Mouse (Mus musculus) duodenum, adult 2 months (tissue): ENCODE data around the gene Nqo2. TPM values are rescaled to one million over a fixed set of nuclear protein-coding genes. Genes with fewer than 3 reads are reported as not detected.

Experiments
- polyA plus RNA-seq: library from polyadenylated mRNA; depleted of rRNA; stranded (reverse); fragments of >200 nt; gene quantifications from 2 replicates; pipeline ENCODE4 v1.2.3, GENCODE M21; 2012; ENCODE audit warnings: low replicate concordance; rRNA removed

Nqo2 gene
- polyA plus RNA-seq: 1.6 and 2.3 TPM in 2 replicates

DNA sequence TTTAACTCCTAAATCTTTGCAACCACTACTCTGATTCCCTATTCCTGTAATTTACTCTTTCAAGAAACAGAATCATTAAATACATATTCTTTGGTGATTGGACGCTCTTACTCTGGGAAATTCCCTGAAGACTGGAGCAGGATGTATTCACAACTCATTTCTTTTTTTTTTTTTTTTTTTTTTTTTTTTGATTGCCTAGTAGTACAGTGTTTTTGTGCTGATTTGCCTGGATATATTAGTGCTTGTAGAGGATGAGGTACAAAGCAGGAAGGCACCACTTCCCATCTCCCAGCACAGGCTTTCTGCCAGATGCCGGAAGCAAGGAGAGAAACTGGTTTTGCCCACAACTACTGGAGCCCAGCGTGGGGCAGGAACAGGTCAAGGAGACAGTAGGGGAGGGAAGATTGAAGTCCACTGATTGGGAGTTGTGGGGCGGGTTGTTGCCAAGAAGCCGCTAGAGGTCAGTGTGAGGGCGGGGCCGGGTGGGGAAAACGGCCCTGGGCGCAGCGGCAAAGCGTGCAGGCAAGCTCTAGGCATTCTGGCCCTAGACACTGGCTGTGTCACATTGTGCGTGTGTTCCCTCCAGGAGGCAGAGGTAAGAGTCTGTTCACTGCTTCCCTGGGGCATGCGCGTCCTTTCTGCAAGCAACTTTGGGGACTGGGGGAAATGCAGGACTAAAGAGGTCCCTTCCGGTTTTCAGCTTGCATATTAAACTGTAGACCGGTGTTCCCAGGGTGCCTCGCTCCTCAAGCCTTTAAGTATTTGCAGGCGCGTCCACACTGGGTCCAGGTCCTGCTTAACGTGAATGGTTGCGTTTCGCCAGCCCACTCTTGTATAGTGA lies at the start of gene Nqo2:
Nqo2 (plus strand) TSS at position 482 of the 841 bp plus-strand sequence.

DNA sequence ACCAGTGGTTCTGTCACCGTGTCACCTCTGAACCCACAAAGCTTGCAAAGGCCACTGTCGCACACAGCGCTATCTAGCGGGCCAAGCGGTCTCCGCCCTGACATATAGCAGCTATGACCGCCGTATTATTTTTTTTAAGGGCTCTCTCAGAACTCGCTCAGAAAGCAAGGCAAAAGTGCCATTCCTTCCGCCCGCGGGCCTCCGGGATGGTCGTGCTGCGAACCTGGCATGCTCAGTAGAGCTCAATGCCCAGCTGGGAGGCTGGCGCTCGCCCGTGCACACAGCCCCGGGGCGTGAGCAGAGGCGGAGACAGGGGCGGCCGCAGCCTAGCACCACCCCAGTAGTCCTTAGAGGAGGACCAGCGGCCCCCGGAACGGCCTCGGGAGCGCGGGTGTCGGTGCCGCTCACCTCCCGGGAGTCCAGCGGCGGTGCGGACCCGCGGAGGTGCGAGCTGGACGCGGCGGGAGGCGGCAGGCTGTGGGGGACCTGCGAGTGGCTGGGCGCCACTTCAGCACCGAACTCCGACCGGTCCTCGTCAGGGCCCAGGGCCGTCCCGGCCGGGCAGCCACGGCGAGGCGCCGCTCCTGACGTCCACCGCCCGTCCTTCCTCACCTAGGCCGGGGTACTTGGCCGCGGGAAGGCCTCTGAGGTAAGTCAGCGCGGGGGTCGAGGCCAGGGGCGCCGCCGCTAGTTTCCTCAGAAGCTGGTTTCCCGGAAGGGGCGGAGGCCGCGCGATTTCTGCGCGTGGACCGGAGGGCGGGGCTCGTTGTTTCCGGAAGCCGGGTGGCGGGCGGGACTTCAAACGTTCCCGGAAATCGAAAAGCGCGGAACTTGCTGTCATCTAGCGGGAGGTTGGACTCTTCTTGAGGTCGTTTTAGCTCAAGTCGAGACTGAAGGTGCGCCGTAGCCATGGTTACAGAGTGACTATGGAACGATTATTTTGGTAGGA lies 37.8 kb downstream of the Nqo2 start, which contains the start of the genes Ripk1 and Serpinb6a:
Ripk1 (plus strand) TSS at position 306 of the 949 bp plus-strand sequence.
Serpinb6a (minus strand) TSS at position 737 of the 949 bp plus-strand sequence.

DNA sequence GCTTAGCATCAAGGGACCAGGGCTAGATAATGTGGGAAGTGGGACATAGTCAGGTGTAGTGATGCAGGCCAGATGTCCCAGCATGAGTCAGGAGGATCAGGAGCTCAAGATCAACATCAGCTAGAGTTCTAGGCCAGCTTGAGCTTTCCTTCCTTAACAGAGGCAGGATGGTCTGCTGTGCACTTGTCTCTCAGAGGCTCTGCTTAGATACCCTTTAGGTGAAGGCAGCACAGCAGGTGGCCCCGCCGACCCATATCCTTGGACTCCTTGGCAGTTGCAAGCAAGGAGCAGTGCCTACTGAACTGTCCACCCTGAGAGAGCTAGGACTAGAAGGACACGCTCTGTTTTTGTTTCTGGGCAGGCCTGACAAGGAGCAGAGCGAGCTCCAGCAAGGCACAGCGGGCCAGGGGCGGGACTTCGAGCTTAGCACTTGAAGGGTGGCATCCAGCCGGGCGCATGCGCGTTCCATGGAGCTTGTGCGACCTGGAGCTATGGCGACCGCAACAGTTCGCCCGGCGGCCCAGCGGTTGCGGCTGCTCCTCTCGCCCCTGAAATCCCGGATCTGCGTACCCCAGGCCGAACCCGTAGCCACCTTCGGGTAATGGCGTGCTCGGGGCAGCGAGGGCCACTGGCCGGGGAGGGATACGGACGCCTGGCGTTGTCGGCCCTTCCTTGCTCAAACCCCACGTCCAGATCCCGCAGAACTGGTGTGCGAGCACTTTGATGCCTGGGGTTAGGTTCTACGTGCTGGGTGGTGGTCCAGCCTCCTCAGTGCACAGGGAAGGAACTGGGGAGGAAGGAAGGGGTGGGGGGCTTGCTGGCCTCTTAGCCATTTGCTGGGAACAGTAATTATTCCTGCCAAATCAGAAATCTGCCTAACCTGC lies 72.9 kb downstream of the Nqo2 start, which contains the start of gene Bphl:
Bphl (plus strand) TSS at position 426 of the 884 bp plus-strand sequence.

Other genes with a start within 250 kb of the Nqo2 start
- not detected in 2 replicates for gene Serpinb6e, start 121.3 kb upstream of the Nqo2 start, polyA plus RNA-seq
- not detected in 2 replicates for gene Serpinb6c, start 59.0 kb upstream of the Nqo2 start, polyA plus RNA-seq
- gene Ripk1, start 37.7 kb downstream of the Nqo2 start, polyA plus RNA-seq: 4.6 and 16.3 TPM in 2 replicates
- 40.0 and 143 TPM in 2 replicates for gene Serpinb6a, start 38.1 kb downstream of the Nqo2 start, polyA plus RNA-seq
- gene Bphl, start 72.9 kb downstream of the Nqo2 start, polyA plus RNA-seq: 8.8 and 14.4 TPM in 2 replicates
- gene Tubb2a, start 113.3 kb downstream of the Nqo2 start, polyA plus RNA-seq: 118 and 147 TPM in 2 replicates
- 16.0 and 20.0 TPM in 2 replicates for gene Tubb2b, start 165.8 kb downstream of the Nqo2 start, polyA plus RNA-seq
- 71.7 and 123 TPM in 2 replicates for gene Psmg4, start 198.3 kb downstream of the Nqo2 start, polyA plus RNA-seq